Mouse (Mus musculus) midbrain, embryonic 14.5 days (tissue): ENCODE data around the gene Gm38393. TPM values are rescaled to one million over a fixed set of nuclear protein-coding genes. Genes with fewer than 3 reads are reported as not detected.
A peak's percentile ranks its signal among the peaks of the same experiment; 100 is the strongest.

Experiments used
- ATAC-seq: fragments of 200-750 bp; cut with Nextera tagmentation; 2 replicates; pipeline ENCODE4 v1.8.0; 2017; ENCODE audit warnings: moderate number of reproducible peaks, moderate library complexity; ENCODE audit not compliant: low FRiP score, low TSS enrichment
- DNase-seq: peaks from one replicate; pipeline ENCODE4 v3.0.0-alpha.2; 2015
- H3K27ac ChIP-seq: fragments of 300-500 bp; sonication (generic); replicated peaks from 2 replicates; pipeline ENCODE4 v1.5.1; 2014; ENCODE audit warnings: mild to moderate bottlenecking, low read depth, low read length, moderate library complexity
- H3K27me3 ChIP-seq: fragments of 300-500 bp; sonication (generic); 2 replicates; pipeline ENCODE4 v1.6.1; 2014; ENCODE audit warnings: low read length, control low read depth, mixed read lengths; ENCODE audit not compliant: control insufficient read depth, insufficient read depth
- H3K36me3 ChIP-seq: fragments of 300-500 bp; sonication (generic); 2 replicates; pipeline ENCODE4 v1.6.1; 2014; ENCODE audit warnings: low read length, control low read depth; ENCODE audit not compliant: control insufficient read depth, insufficient read depth
- H3K4me1 ChIP-seq: fragments of 300-500 bp; sonication (generic); 2 replicates; pipeline ENCODE4 v1.6.1; 2014; ENCODE audit warnings: mild to moderate bottlenecking, antibody characterized with exemption, low read length, control low read depth; ENCODE audit not compliant: control insufficient read depth, insufficient read depth
- H3K4me2 ChIP-seq: fragments of 300-500 bp; sonication (generic); 2 replicates; pipeline ENCODE4 v1.6.1; 2014; ENCODE audit warnings: mild to moderate bottlenecking, low read length, moderate library complexity
- H3K4me3 ChIP-seq: fragments of 300-500 bp; sonication (generic); replicated peaks from 2 replicates; pipeline ENCODE4 v1.5.1; 2014; ENCODE audit warnings: low read depth, low read length
- H3K9ac ChIP-seq: fragments of 300-500 bp; sonication (generic); replicated peaks from 2 replicates; pipeline ENCODE4 v1.6.1; 2014; ENCODE audit warnings: mild to moderate bottlenecking, low read length, moderate library complexity
- H3K9me3 ChIP-seq: fragments of 300-500 bp; sonication (generic); 2 replicates; pipeline ENCODE4 v1.6.1; 2016; ENCODE audit warnings: low read length, control low read depth, mixed read lengths; ENCODE audit not compliant: control insufficient read depth
- WGBS: fragments of 180-500 bp; shearing (Covaris S2); extraction: QIAGEN DNeasy Blood & Tissue Kit; methylation state at CpG from one replicate; pipeline ENCODE4 v1.1.7; 2014; 5-methylcytosine and 5-hydroxymethylcytosine counted together
- polyA plus RNA-seq: library from polyadenylated mRNA; unstranded; fragments of >200 nt; fragmentation: Nextera tagmentation; extraction: Ambion mirVana; gene quantifications from 2 replicates; pipeline ENCODE4 v1.2.1, GENCODE M21; 2014

The Gm38393 gene
- polyA plus RNA-seq = 7.9 and 10.8 TPM in 2 replicates

- Histone ChIP-seq H3K27me3 (no peaks in the 10 kb centered on the region), H3K4me1 (no peaks in the 10 kb centered on the region), H3K27ac (peak within 1 kb of the TSS; percentile 89), H3K9ac (peak within 1 kb of the TSS; percentile 74), H3K9me3 (peaks cover 16% of the 10 kb centered on the region), H3K4me2 (peak within 1 kb of the TSS; percentile 44), H3K36me3 (no peaks in the 10 kb centered on the region), H3K4me3 (peak within 1 kb of the TSS; percentile 60)
- ATAC-seq (0 out of 2 replicates have a peak, but pooled peaks have one; percentile 65), DNase-seq (peak; percentile 89)
- WGBS = 41% methylated on average over 30 of the region's 30 CpGs
Observed at GRCm38 (mm10) chr7:60004606-60005330, at the start of gene Gm38393, which contains the start of gene Snurf. TSS of gene Gm38393 (minus strand) at chr7:60005064. TSS of gene Snurf (minus strand) at chr7:60005049.

DNA sequence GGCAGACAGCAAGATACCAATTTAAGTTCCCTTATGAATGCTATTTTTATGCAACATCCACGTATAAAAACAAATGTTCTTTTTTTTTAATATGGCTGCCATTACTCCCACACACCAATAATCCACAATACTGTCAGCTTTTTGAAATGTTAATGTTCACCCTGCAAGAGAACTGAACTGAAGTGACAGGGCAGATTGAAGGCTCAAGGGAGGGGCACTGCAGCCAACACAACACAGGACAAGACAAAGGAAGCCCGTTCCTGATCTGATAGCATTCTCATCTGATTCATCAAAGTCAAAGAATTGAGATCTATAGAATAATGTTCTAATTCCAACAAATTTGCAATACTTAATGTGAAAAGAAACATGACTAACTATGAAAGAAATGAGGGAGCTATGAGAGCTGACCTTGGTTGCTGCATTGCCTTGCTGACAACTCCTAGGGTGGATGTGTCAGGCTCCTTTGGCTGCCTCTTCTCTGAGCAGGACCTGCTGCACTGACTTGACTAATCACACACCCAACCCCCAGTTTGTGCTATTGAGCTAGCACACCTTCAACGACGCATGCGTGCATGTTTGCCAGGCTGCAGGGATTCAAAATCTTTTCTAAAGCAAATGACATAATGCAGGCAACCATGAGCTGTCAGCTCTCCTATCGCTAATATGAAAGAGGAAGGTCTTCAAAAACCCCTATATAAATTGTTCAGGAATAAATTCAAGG, 42.8 kb upstream of the Gm38393 start:
- no peaks in the 10 kb centered on the region for H3K4me1 ChIP-seq
- H3K27me3 ChIP-seq = no peaks in the 10 kb centered on the region
- peak overlapping the region; percentile 35 for H3K4me2 ChIP-seq
- H3K36me3 ChIP-seq = no peaks in the 10 kb centered on the region
- peak overlapping the region; percentile 21; the same call in 1 of the 2 replicates for H3K9ac ChIP-seq
- peak overlapping the region; percentile 28 for H3K4me3 ChIP-seq
- H3K27ac ChIP-seq = peak overlapping the region; percentile 73
- ATAC-seq (peak; percentile 64; the same call in 1 of the 2 replicates), DNase-seq (peak; percentile 82)
- H3K9me3 ChIP-seq = no peaks in the 10 kb centered on the region
- WGBS = 58% methylated on average over 6 of the region's 6 CpGs

- no peak overlapping the region for H3K4me2 ChIP-seq
- 74% methylated on average over 3 of the region's 3 CpGs for WGBS
- H3K9me3 ChIP-seq = no peaks in the 10 kb centered on the region
Observed at GRCm38 (mm10) chr7:60013186-60013585, 8.3 kb upstream of the Gm38393 start.

GRCm38 (mm10) chr7:60007727-60008360, 3.0 kb upstream of the Gm38393 start:
- H3K4me2 ChIP-seq = no peak overlapping the region
- H3K9me3 ChIP-seq = peaks cover 16% of the 10 kb centered on the region
- WGBS = 40% methylated on average over 3 of the region's 3 CpGs
- H3K36me3 ChIP-seq = no peaks in the 10 kb centered on the region
- H3K9ac ChIP-seq = no peak overlapping the region
- ATAC-seq (no peak), DNase-seq (peak; percentile 57)
- no peaks in the 10 kb centered on the region for H3K27me3 ChIP-seq
- H3K4me1 ChIP-seq = no peaks in the 10 kb centered on the region
- H3K27ac ChIP-seq = no peak overlapping the region
- H3K4me3 ChIP-seq = no peak overlapping the region

More at GRCm38 (mm10) chr7:60013186-60013585, 8.3 kb upstream of the Gm38393 start:
- DNase-seq = no peak
- no peaks in the 10 kb centered on the region for H3K4me1 ChIP-seq
- H3K27ac ChIP-seq = no peak overlapping the region
- no peak for ATAC-seq
- H3K4me3 ChIP-seq = no peak overlapping the region
- no peaks in the 10 kb centered on the region for H3K27me3 ChIP-seq
- H3K9ac ChIP-seq = no peak overlapping the region
- H3K36me3 ChIP-seq = no peaks in the 10 kb centered on the region

DNA sequence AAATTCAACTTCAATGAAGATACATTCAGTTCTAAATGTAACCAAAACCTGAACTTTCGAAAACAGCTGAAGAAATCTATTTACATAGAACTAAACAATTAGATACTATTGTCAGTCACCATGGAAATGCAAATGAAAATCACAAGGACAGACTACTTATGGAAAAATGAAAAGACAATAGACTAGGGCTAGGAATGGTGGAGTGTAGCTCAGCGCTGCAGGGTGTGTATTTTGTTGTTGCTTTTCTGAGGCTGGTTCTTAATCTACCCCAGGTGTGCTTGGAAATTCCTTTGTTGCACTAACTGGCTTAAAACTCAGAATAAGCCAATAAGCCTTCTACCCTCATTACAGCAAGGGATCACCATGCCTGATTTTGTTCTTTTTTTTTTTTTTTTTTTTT, 1.4 kb upstream of the Gm38393 start:
- Histone ChIP-seq H3K27me3 (no peaks in the 10 kb centered on the region), H3K36me3 (no peaks in the 10 kb centered on the region), H3K4me2 (no peak overlapping the region), H3K27ac (no peak overlapping the region), H3K4me1 (no peaks in the 10 kb centered on the region), H3K9ac (no peak overlapping the region), H3K9me3 (peaks cover 16% of the 10 kb centered on the region), H3K4me3 (no peak overlapping the region)
- no peak for ATAC-seq
- DNase-seq = no peak
- 43% methylated on average over 2 of the region's 2 CpGs for WGBS

DNA sequence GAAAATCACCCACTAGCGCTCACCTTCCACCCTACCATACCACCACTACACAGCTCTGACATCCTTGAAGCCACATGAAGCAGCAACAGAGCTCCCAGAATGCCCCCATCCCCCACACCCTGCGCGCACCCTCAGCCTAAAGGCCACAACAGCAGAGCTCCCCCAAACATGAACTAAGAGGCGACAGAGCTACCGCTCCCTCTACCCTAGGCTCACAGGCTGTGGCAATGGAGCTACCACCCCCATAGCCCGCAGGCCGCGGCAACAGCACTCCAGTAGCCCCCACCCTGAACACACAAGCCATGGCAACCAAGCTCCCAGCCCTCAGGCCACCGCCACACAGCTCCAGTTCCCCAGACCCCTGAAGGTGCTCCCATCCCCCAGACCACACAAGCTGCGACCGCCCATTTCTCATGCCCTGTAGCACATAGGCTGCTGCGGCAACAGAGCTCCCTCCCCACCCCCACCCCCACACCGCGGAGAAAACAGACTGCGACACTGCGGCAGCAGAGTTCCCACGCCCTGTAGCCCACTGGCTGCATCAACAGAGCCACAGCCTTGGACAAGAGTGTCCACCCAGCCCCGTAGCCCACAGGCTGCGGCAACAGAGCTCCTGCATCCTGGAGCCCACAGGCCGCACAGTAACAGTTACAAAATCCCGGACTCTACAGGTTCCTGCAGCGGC, 801 bp downstream of the Gm38393 start:
- peak overlapping the region; percentile 44 for H3K4me2 ChIP-seq
- DNase-seq (peak; percentile 79), ATAC-seq (peak; percentile 84)
- peaks cover 16% of the 10 kb centered on the region for H3K9me3 ChIP-seq
- H3K9ac ChIP-seq = peak overlapping the region; percentile 74
- H3K4me3 ChIP-seq = peak overlapping the region; percentile 60
- H3K27ac ChIP-seq = peak overlapping the region; percentile 89
- H3K27me3 ChIP-seq = no peaks in the 10 kb centered on the region
- WGBS = 47% methylated on average over 22 of the region's 22 CpGs
- no peaks in the 10 kb centered on the region for H3K4me1 ChIP-seq
- no peaks in the 10 kb centered on the region for H3K36me3 ChIP-seq

GRCm38 (mm10) chr7:60003006-60003865, 1.6 kb downstream of the Gm38393 start:
- ATAC-seq = peak; percentile 78
- peak; percentile 88 for DNase-seq

More at GRCm38 (mm10) chr7:60003006-60003865, 1.6 kb downstream of the Gm38393 start:
- H3K4me1 ChIP-seq = no peaks in the 10 kb centered on the region
- H3K9me3 ChIP-seq = peaks cover 16% of the 10 kb centered on the region
- no peaks in the 10 kb centered on the region for H3K36me3 ChIP-seq
- no peaks in the 10 kb centered on the region for H3K27me3 ChIP-seq
- H3K9ac ChIP-seq = peak overlapping the region; percentile 74
- 50% methylated on average over 12 of the region's 12 CpGs for WGBS
- peak overlapping the region; percentile 89 for H3K27ac ChIP-seq
- H3K4me3 ChIP-seq = peak overlapping the region; percentile 60
- peak overlapping the region; percentile 44 for H3K4me2 ChIP-seq
